Mouse (Mus musculus): ENCODE data around the gene Plxnb2. TPM values are rescaled to one million over a fixed set of nuclear protein-coding genes. Genes with fewer than 3 reads are reported as not detected.

The Plxnb2 gene
- polyA plus RNA-seq, 1 experiment from 2014 or later: 182 TPM

- 5% methylated on average over 10 of the region's 10 CpGs for WGBS
- Histone ChIP-seq H3K27ac (peak overlapping the region; percentile 84), H3K9me3 (no peaks in the 10 kb centered on the region), H3K9ac (peak overlapping the region; percentile 43), H3K4me3 (0 out of 2 replicates have a peak overlapping the region, but pooled peaks have one; percentile 3), H3K4me1 (peaks cover 51% of the 10 kb centered on the region), H3K27me3 (no peaks in the 10 kb centered on the region), H3K36me3 (peaks cover 46% of the 10 kb centered on the region), H3K4me2 (replicated peaks) (peak overlapping the region; percentile 39)
- ATAC-seq (ENCODE audit: insufficient number of reproducible peaks, insufficient read depth, low FRiP score, low TSS enrichment): peak; percentile 64
Observed at GRCm38 (mm10) chr15:89169431-89169830, 11.2 kb downstream of the Plxnb2 start.

GRCm38 (mm10) chr15:89168922-89169321 lies 11.7 kb downstream of the Plxnb2 start:
- H3K4me2 ChIP-seq (replicated peaks): peak overlapping the region; percentile 39
- H3K4me1 ChIP-seq: peaks cover 46% of the 10 kb centered on the region
- ATAC-seq (ENCODE audit: insufficient number of reproducible peaks, insufficient read depth, low FRiP score, low TSS enrichment): no peak
- no peaks in the 10 kb centered on the region for H3K27me3 ChIP-seq
- WGBS: 54% methylated on average over 10 of the region's 10 CpGs
- 0 out of 2 replicates have a peak overlapping the region, but pooled peaks have one; percentile 3 for H3K4me3 ChIP-seq
- no peak overlapping the region; the same call in 1 of the 2 replicates for H3K9ac ChIP-seq
- H3K27ac ChIP-seq: peak overlapping the region; percentile 84
- peaks cover 51% of the 10 kb centered on the region for H3K36me3 ChIP-seq
- no peaks in the 10 kb centered on the region for H3K9me3 ChIP-seq

GRCm38 (mm10) chr15:89165478-89165877 lies 15.1 kb downstream of the Plxnb2 start:
- no peak overlapping the region for H3K27ac ChIP-seq
- no peak for ATAC-seq (ENCODE audit: insufficient number of reproducible peaks, insufficient read depth, low FRiP score, low TSS enrichment)
- no peak overlapping the region for H3K4me2 ChIP-seq (replicated peaks)
- peaks cover 85% of the 10 kb centered on the region for H3K36me3 ChIP-seq
- peaks cover 18% of the 10 kb centered on the region for H3K4me1 ChIP-seq
- H3K4me3 ChIP-seq: no peak overlapping the region
- no peaks in the 10 kb centered on the region for H3K27me3 ChIP-seq
- H3K9me3 ChIP-seq: no peaks in the 10 kb centered on the region
- WGBS: 91% methylated on average over 12 of the region's 12 CpGs
- no peak overlapping the region for H3K9ac ChIP-seq

- WGBS: 80% methylated on average over 9 of the region's 9 CpGs
- no peak for ATAC-seq (ENCODE audit: insufficient number of reproducible peaks, insufficient read depth, low FRiP score, low TSS enrichment)
Observed at GRCm38 (mm10) chr15:89161397-89161796, 19.2 kb downstream of the Plxnb2 start.

GRCm38 (mm10) chr15:89158516-89158915 lies 22.1 kb downstream of the Plxnb2 start:
- H3K9ac ChIP-seq: no peak overlapping the region
- H3K4me2 ChIP-seq (replicated peaks): no peak overlapping the region
- H3K36me3 ChIP-seq: peaks cover 100% of the 10 kb centered on the region
- H3K27ac ChIP-seq: no peak overlapping the region
- 96% methylated on average over 16 of the region's 16 CpGs for WGBS
- H3K9me3 ChIP-seq: no peaks in the 10 kb centered on the region
- H3K27me3 ChIP-seq: no peaks in the 10 kb centered on the region
- no peak overlapping the region for H3K4me3 ChIP-seq
- H3K4me1 ChIP-seq: no peaks in the 10 kb centered on the region
- no peak for ATAC-seq (ENCODE audit: insufficient number of reproducible peaks, insufficient read depth, low FRiP score, low TSS enrichment)

More at GRCm38 (mm10) chr15:89161397-89161796, 19.2 kb downstream of the Plxnb2 start:
- Histone ChIP-seq H3K4me1 (no peaks in the 10 kb centered on the region), H3K9ac (no peak overlapping the region), H3K4me3 (no peak overlapping the region), H3K27ac (no peak overlapping the region), H3K36me3 (peaks cover 100% of the 10 kb centered on the region), H3K27me3 (no peaks in the 10 kb centered on the region), H3K4me2 (replicated peaks) (no peak overlapping the region), H3K9me3 (no peaks in the 10 kb centered on the region)

- H3K4me1 ChIP-seq: no peaks in the 10 kb centered on the region
- H3K27ac ChIP-seq: no peak overlapping the region
- H3K9me3 ChIP-seq: no peaks in the 10 kb centered on the region
- no peak overlapping the region for H3K9ac ChIP-seq
- no peaks in the 10 kb centered on the region for H3K27me3 ChIP-seq
- no peak overlapping the region for H3K4me3 ChIP-seq
- peaks cover 97% of the 10 kb centered on the region for H3K36me3 ChIP-seq
- no peak for ATAC-seq (ENCODE audit: insufficient number of reproducible peaks, insufficient read depth, low FRiP score, low TSS enrichment)
- WGBS: 67% methylated on average over 7 of the region's 7 CpGs
- H3K4me2 ChIP-seq (replicated peaks): no peak overlapping the region
Observed at GRCm38 (mm10) chr15:89157954-89158353, 22.6 kb downstream of the Plxnb2 start.

GRCm38 (mm10) chr15:89152312-89152711 lies 28.3 kb downstream of the Plxnb2 start:
- ATAC-seq (ENCODE audit: insufficient number of reproducible peaks, insufficient read depth, low FRiP score, low TSS enrichment): no peak
- Histone ChIP-seq H3K27ac (no peak overlapping the region), H3K9ac (no peak overlapping the region), H3K36me3 (peaks cover 40% of the 10 kb centered on the region), H3K4me1 (peaks cover 15% of the 10 kb centered on the region), H3K4me2 (replicated peaks) (no peak overlapping the region), H3K9me3 (no peaks in the 10 kb centered on the region), H3K27me3 (peaks cover 28% of the 10 kb centered on the region), H3K4me3 (no peak overlapping the region)

GRCm38 (mm10) chr15:89150041-89150390 lies 30.6 kb downstream of the Plxnb2 start:
- peaks cover 17% of the 10 kb centered on the region for H3K36me3 ChIP-seq
- H3K27me3 ChIP-seq: peaks cover 51% of the 10 kb centered on the region
- no peaks in the 10 kb centered on the region for H3K9me3 ChIP-seq
- H3K4me3 ChIP-seq: peak overlapping the region; percentile 66
- 2% methylated on average over 13 of the region's 13 CpGs for WGBS
- H3K9ac ChIP-seq: no peak overlapping the region; the same call in 1 of the 2 replicates
- peak overlapping the region; percentile 95 for H3K4me2 ChIP-seq (replicated peaks)
- no peak for ATAC-seq (ENCODE audit: insufficient number of reproducible peaks, insufficient read depth, low FRiP score, low TSS enrichment)
- peaks cover 25% of the 10 kb centered on the region for H3K4me1 ChIP-seq
- H3K27ac ChIP-seq: 0 out of 2 replicates have a peak overlapping the region, but pooled peaks have one; percentile 69

GRCm38 (mm10) chr15:89149271-89150040 lies 31.1 kb downstream of the Plxnb2 start, which contains the start of gene Mapk11:
TSS of gene Mapk11 (minus strand) at chr15:89149628.
- peaks cover 12% of the 10 kb centered on the region for H3K36me3 ChIP-seq
- under 1% methylated on average over 61 of the region's 61 CpGs for WGBS
- H3K9me3 ChIP-seq: no peaks in the 10 kb centered on the region
- peaks cover 25% of the 10 kb centered on the region for H3K4me1 ChIP-seq
- peak; percentile 31; the same call in 1 of the 2 replicates for ATAC-seq (ENCODE audit: insufficient number of reproducible peaks, insufficient read depth, low FRiP score, low TSS enrichment)
- peak within 1 kb of the TSS; percentile 69 for H3K27ac ChIP-seq
- H3K4me3 ChIP-seq: peak within 1 kb of the TSS; percentile 66
- H3K27me3 ChIP-seq: peaks cover 54% of the 10 kb centered on the region
- H3K9ac ChIP-seq: peak within 1 kb of the TSS; percentile 68
- peak within 1 kb of the TSS; percentile 95 for H3K4me2 ChIP-seq (replicated peaks)

- H3K9ac ChIP-seq: peak overlapping the region; percentile 68
- peaks cover 54% of the 10 kb centered on the region for H3K27me3 ChIP-seq
- 7% methylated on average over 25 of the region's 25 CpGs for WGBS
- peak overlapping the region; percentile 66 for H3K4me3 ChIP-seq
- H3K36me3 ChIP-seq: peaks cover 4% of the 10 kb centered on the region; the same call in 1 of the 2 replicates
- ATAC-seq (ENCODE audit: insufficient number of reproducible peaks, insufficient read depth, low FRiP score, low TSS enrichment): no peak
- peak overlapping the region; percentile 69 for H3K27ac ChIP-seq
- peak overlapping the region; percentile 95 for H3K4me2 ChIP-seq (replicated peaks)
- H3K9me3 ChIP-seq: no peaks in the 10 kb centered on the region
- peaks cover 25% of the 10 kb centered on the region for H3K4me1 ChIP-seq
Observed at GRCm38 (mm10) chr15:89148496-89149270, 31.9 kb downstream of the Plxnb2 start.

GRCm38 (mm10) chr15:89147895-89148294 lies 32.7 kb downstream of the Plxnb2 start:
- peaks cover 60% of the 10 kb centered on the region for H3K27me3 ChIP-seq
- no peaks in the 10 kb centered on the region for H3K36me3 ChIP-seq
- ATAC-seq (ENCODE audit: insufficient number of reproducible peaks, insufficient read depth, low FRiP score, low TSS enrichment): no peak
- no peaks in the 10 kb centered on the region for H3K9me3 ChIP-seq
- H3K27ac ChIP-seq: no peak overlapping the region
- peaks cover 25% of the 10 kb centered on the region for H3K4me1 ChIP-seq
- H3K4me2 ChIP-seq (replicated peaks): peak overlapping the region; percentile 95
- WGBS: 52% methylated on average over 4 of the region's 4 CpGs
- peak overlapping the region; percentile 66; the same call in 1 of the 2 replicates for H3K4me3 ChIP-seq
- H3K9ac ChIP-seq: no peak overlapping the region
